Mouse (Mus musculus): Measurements from ENCODE around the gene Mcl1.

GRCm38 (mm10) chr3:95643097-95643496 is 15.5 kb upstream of the Mcl1 start:
- TF ChIP-seq CTCF (conservative IDR thresholded peaks at IDR 0.05; ENCODE audit: low read length): no peak
- TF ChIP-seq POU5F1 (IDR thresholded peaks at IDR 0.05; ENCODE audit: borderline replicate concordance, low read length): no peak

All from E14TG2a.4 (cell line).